Mouse (Mus musculus): ENCODE measurements at regions not wholly inside any gene's neighbourhood (a gene's known extent, or its start where the extent isn't known, plus 50 kb on each side); places are given as distances from the start of the nearest gene placed in this dataset.

DNA sequence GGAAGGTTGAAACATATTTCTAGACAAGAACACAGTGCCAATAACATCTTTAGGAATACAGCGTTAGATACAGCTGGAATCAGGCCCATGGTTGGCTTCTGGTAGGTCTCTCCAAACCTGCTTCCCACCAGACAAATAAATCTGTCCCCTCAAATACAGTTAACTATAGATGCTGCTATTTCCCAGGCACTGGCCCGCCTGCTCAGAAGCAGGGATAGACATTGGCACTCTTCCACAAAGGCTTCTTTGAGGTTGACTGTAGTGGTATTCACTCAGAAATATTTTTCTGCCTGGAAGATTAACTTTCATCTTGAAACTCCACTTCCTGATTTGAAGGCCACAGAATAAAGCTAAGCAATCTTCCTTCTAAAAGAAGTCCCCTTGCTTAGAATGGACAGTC lies 396.6 kb downstream of the AW209491 start:
- Histone ChIP-seq H3K36me3 (ENCODE audit: control insufficient read depth in 1 of 2, insufficient read depth in 2 of 2, low read length in 2 of 2) (no peaks in the 10 kb centered on the region), H3K27ac (ENCODE audit: control insufficient read depth, low read depth, low read length) (no peak overlapping the region), H3K9ac (ENCODE audit: control insufficient read depth, low read depth, low read length, poor library complexity, severe bottlenecking) (no peak overlapping the region), H3K4me1 (ENCODE audit: control insufficient read depth in 1 of 2, insufficient read depth in 2 of 2, low read length in 2 of 2) (no peaks in the 10 kb centered on the region), H3K27me3 (ENCODE audit: control insufficient read depth in 1 of 2, insufficient read depth in 2 of 2, low read length in 2 of 2) (no peaks in the 10 kb centered on the region), H3K9me3 (replicated peaks; ENCODE audit: insufficient read depth, low read length) (no peaks in the 10 kb centered on the region), H3K4me3 (ENCODE audit: control insufficient read depth in 1 of 2, insufficient read depth in 1 of 2, low read depth in 2 of 2, low read length in 2 of 2) (no peak overlapping the region), H3K79me2 (ENCODE audit: control insufficient read depth, insufficient read depth, low read length, poor library complexity) (no peaks in the 10 kb centered on the region)
- no peak for DNase-seq (ENCODE audit: low read depth, low spot score)
- TF ChIP-seq TBP (IDR thresholded peaks at IDR 0.05; ENCODE audit: low read depth, low read length) (no peak), RCOR1 (IDR thresholded peaks at IDR 0.05; ENCODE audit: low read depth, low read length) (no peak), ETS1 (IDR thresholded peaks at IDR 0.05; ENCODE audit: low read depth, low read length) (no peak), JUND (IDR thresholded peaks at IDR 0.05; ENCODE audit: low read depth, low read length) (no peak), TAL1 (IDR thresholded peaks at IDR 0.05; ENCODE audit: low read length) (no peak), MEF2A (IDR thresholded peaks at IDR 0.05; ENCODE audit: extremely low read depth, insufficient replicate concordance, low read depth, low read length, poor library complexity, severe bottlenecking) (no peak)

DNA sequence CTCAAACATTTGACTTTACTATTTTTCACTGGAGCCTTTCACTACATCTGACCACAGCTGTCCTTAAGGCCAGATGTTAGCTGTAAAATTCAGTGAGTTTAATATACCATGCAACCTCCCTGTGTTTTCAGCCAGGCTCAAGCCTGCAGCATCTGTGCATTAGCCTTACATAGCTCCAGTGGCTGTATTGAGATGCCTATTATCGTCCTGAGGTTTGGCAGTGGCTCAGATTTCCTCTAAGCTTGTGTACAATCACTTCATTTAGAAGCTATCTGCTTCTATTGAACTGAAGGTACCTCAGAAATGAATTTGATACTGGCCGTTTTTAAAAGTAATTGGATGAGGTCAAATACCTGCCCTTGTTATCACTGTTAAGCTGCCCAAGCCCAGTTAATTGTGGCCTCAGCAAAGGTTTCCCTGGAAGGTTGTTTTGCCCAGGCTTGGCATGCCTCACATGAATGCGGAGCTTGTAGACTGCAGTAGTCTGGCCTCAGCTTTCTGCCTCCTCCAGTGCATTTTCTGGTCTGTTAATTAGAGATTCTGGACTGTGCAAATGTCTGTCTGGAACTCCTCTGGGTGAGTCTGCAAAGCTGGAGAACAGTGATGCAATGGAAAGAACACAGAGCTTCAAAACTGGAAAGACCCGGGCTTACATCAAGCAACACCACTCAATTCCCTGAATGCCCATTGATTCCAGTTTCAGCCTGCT lies 410.2 kb upstream of the Gli3 start:
- no peak overlapping the region for H3K9ac ChIP-seq (ENCODE audit: control insufficient read depth, low read depth, low read length, poor library complexity, severe bottlenecking)
- no peaks in the 10 kb centered on the region for H3K9me3 ChIP-seq (replicated peaks; ENCODE audit: insufficient read depth, low read length)
- no peak overlapping the region for H3K4me3 ChIP-seq (ENCODE audit: control insufficient read depth in 1 of 2, insufficient read depth in 1 of 2, low read depth in 2 of 2, low read length in 2 of 2)
- no peak for TF ChIP-seq SMC3 (IDR thresholded peaks at IDR 0.05; ENCODE audit: low read depth, low read length)
- TF ChIP-seq GATA1 (IDR thresholded peaks at IDR 0.05; ENCODE audit: low read depth, low read length): no peak
- no peak for TF ChIP-seq MAX (IDR thresholded peaks at IDR 0.05; ENCODE audit: low read length)
- TF ChIP-seq ZNF384 (IDR thresholded peaks at IDR 0.05; ENCODE audit: low read depth, low read length): no peak
- TF ChIP-seq ETS1 (IDR thresholded peaks at IDR 0.05; ENCODE audit: low read depth, low read length): no peak
- TF ChIP-seq USF1 (IDR thresholded peaks at IDR 0.05; ENCODE audit: low read depth, low read length): no peak
- no peaks in the 10 kb centered on the region for H3K27me3 ChIP-seq (ENCODE audit: control insufficient read depth in 1 of 2, insufficient read depth in 2 of 2, low read length in 2 of 2)
- H3K79me2 ChIP-seq (ENCODE audit: control insufficient read depth, insufficient read depth, low read length, poor library complexity): no peaks in the 10 kb centered on the region
- H3K36me3 ChIP-seq (ENCODE audit: control insufficient read depth in 1 of 2, insufficient read depth in 2 of 2, low read length in 2 of 2): no peaks in the 10 kb centered on the region
- H3K27ac ChIP-seq (ENCODE audit: control insufficient read depth, low read depth, low read length): no peak overlapping the region
- no peak for DNase-seq (ENCODE audit: low read depth, low spot score)
- H3K4me1 ChIP-seq (ENCODE audit: control insufficient read depth in 1 of 2, insufficient read depth in 2 of 2, low read length in 2 of 2): no peaks in the 10 kb centered on the region

DNA sequence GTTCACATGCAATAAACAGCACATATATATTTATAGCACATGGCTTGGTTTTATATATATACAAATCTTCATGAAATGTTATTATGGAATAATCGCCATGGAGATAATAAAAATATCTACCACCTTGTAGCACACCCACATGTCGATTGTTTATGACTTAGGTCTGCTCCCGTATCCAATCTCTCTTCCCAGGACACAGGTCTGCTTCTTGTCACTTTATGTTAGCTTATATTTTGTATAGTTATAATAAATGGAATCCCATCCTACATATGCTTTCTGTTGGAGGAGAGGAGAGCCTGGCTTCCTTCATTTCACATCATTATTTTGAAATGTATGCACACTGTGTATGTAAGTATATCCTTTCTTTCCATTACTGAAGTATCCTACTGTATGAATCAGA lies 408.3 kb upstream of the Gli3 start:
- TF ChIP-seq POLR2AphosphoS2 (IDR thresholded peaks at IDR 0.05; ENCODE audit: low read length) (no peak), GABPA (IDR thresholded peaks at IDR 0.05; ENCODE audit: low read depth, low read length) (no peak), ZKSCAN1 (IDR thresholded peaks at IDR 0.05; ENCODE audit: low read depth, low read length) (no peak), MYC (IDR thresholded peaks at IDR 0.05; ENCODE audit: low read depth, low read length) (no peak), SIN3A (IDR thresholded peaks at IDR 0.05; ENCODE audit: low read length) (no peak), ZMIZ1 (IDR thresholded peaks at IDR 0.05; ENCODE audit: low read depth, low read length) (no peak), MAZ (IDR thresholded peaks at IDR 0.05; ENCODE audit: low read depth, low read length) (no peak), SMC3 (IDR thresholded peaks at IDR 0.05; ENCODE audit: low read depth, low read length) (no peak), RAD21 (IDR thresholded peaks at IDR 0.05; ENCODE audit: low read depth, low read length) (no peak), MAX (IDR thresholded peaks at IDR 0.05; ENCODE audit: low read length) (no peak)
- Histone ChIP-seq H3K36me3 (ENCODE audit: control insufficient read depth in 1 of 2, insufficient read depth in 2 of 2, low read length in 2 of 2) (no peaks in the 10 kb centered on the region), H3K27me3 (ENCODE audit: control insufficient read depth in 1 of 2, insufficient read depth in 2 of 2, low read length in 2 of 2) (no peaks in the 10 kb centered on the region), H3K9ac (ENCODE audit: control insufficient read depth, low read depth, low read length, poor library complexity, severe bottlenecking) (no peak overlapping the region), H3K4me1 (ENCODE audit: control insufficient read depth in 1 of 2, insufficient read depth in 2 of 2, low read length in 2 of 2) (no peaks in the 10 kb centered on the region), H3K4me3 (ENCODE audit: control insufficient read depth in 1 of 2, insufficient read depth in 1 of 2, low read depth in 2 of 2, low read length in 2 of 2) (no peak overlapping the region), H3K9me3 (replicated peaks; ENCODE audit: insufficient read depth, low read length) (no peaks in the 10 kb centered on the region), H3K27ac (ENCODE audit: control insufficient read depth, low read depth, low read length) (no peak overlapping the region), H3K79me2 (ENCODE audit: control insufficient read depth, insufficient read depth, low read length, poor library complexity) (no peaks in the 10 kb centered on the region)
- no peak for DNase-seq (ENCODE audit: low read depth, low spot score)
